Mouse (Mus musculus): Measurements from ENCODE around the gene Dnase1l3.
A peak's percentile ranks its signal among the peaks of the same experiment; 100 is the strongest.
"Not testable (repeated sequence)": the region's sequence is repeated elsewhere in the genome, so short reads cannot be mapped to it uniquely, and the experiment has no call there.

Gene Dnase1l3

DNA sequence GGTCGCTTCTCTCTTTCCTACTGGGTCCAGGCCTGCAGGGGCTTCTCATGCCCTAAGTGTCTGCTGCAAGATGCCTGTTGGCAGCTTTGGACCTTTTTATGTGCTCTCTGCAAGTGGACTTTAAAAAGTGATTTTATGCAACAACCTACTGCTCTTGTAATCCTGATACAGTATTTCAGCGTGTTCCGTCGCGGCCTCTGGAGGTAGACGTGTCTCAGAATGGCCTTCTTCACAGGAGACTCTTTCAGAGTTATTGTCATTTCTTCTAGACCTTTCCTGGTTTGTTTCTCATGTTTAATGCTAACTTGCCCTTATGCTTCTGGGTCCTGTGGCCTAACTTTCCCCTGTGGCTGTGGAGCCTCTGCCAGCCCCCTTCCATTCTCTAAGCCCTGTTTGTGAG, 21.4 kb upstream of the Dnase1l3 start:
- DNase-seq (ENCODE audit: low spot score in 2 of 2), result no peak

DNA sequence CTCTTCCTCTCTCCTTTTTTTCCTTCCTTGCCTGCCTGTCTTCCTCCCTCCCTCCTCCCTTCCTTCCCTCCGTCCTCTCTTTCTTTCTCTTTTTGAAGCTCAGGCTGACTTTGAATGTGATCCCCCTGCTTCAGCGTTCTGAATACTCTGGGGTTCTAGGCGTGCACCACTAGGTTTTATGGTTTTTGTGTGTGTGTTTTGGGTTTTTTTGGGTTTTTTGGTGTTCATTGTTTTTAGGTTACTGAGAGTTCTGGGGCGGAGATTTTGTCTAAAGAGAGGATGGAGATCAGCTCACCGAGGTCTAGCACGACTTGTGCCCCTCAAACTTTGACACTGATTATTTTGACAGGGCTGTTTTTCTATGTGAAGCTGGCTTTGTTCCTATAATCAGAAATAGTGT, 17.6 kb upstream of the Dnase1l3 start:
- no peak for DNase-seq (ENCODE audit: low spot score in 2 of 2)

DNA sequence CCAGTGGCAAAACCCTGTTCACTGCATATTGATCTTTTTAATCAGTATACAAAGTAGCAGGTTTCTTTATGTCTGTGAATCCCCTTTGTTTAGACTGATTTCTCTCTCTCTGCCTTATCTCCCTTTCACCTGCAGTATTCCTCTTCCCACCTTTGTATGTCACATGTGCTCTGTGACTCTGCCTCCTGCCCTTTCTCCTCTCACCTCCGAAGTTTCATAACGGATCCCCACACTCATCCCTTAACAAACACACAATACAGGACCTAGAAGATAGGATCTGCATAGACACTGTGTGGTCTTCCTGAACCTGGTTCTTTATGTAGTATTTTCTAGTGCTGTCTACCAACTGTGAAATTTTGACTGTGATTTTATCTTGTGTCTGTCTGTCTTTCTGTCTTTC, 16.9 kb upstream of the Dnase1l3 start:
- DNase-seq (ENCODE audit: low spot score in 2 of 2), result no peak

DNA sequence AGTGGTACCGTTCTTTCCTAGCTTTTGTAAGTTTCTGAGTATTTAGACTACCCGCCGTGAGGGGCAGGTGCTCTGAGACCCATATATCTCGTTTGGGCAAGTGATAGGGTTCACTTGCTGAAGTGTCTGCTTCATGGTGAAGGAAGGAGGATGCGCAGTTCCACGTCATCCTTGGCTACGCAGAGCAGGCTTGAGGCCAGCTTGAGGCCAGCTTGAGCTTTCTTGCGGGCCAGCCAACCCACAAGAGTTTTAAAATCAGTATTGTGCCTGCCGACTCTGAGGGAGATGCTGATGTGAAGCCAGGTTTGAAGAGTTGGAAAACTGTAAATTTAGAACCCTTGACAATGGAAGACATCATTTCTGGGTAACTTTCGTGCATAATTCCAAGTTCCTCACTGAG, 13.6 kb upstream of the Dnase1l3 start:
- DNase-seq (ENCODE audit: low spot score in 2 of 2), result no peak

DNA sequence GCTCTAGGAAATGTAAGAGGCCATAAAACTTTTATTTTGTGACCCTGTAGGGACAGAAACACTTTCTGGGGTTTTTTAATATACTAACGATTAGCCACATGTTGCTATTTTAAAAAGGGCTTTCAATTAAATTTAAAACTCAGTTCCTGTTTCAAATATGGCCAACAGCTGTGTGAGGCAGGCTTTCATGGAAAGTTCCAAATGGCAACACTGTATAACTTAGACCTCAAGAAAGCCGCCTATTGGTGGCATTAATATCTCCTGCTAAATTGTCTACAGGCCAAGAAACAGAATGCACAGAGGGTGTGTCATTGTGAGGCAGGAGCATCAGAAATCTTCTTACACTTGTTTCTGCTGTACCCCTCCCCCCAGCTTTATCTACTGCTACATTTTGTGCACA, 13.1 kb upstream of the Dnase1l3 start:
- DNase-seq (ENCODE audit: low spot score in 2 of 2), result no peak

DNA sequence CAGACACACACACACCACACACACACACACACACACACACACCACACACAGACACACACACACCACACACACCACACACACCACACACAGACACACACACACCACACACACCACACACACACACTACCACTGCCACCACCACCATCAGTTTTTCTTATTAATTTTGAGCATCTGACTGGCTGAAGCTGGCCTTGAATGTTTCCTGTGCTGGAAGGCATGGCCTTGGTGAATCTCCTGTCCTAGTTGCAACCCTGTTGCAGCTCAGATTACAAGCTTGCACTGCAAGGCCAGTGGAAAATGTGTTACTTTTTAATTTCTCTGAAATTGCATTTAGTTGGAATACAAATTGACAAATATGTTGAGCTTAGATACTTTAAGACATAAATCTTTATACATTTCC, 12.7 kb upstream of the Dnase1l3 start:
- no peak for DNase-seq (ENCODE audit: low spot score in 2 of 2)

DNA sequence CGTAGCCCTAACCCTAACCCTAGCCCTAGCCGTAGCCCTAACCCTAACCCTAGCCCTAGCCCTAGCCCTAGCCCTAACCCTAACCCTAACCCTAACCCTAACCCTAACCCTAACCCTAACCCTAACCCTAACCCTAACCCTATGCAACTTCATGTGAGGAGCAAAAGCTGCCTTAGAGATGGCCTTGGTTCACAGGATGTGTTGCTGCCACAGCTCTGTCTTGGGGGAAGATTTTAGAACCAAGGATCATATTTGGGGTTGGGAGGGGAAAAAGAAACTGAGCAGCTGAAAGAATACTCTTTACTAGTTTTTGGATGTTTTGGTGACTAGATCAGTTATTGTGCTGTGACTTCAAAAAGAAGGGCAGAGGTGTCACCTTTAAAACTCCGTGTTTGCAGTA, 11.7 kb upstream of the Dnase1l3 start:
- not testable (repeated sequence) for DNase-seq (ENCODE audit: low spot score in 2 of 2)

DNA sequence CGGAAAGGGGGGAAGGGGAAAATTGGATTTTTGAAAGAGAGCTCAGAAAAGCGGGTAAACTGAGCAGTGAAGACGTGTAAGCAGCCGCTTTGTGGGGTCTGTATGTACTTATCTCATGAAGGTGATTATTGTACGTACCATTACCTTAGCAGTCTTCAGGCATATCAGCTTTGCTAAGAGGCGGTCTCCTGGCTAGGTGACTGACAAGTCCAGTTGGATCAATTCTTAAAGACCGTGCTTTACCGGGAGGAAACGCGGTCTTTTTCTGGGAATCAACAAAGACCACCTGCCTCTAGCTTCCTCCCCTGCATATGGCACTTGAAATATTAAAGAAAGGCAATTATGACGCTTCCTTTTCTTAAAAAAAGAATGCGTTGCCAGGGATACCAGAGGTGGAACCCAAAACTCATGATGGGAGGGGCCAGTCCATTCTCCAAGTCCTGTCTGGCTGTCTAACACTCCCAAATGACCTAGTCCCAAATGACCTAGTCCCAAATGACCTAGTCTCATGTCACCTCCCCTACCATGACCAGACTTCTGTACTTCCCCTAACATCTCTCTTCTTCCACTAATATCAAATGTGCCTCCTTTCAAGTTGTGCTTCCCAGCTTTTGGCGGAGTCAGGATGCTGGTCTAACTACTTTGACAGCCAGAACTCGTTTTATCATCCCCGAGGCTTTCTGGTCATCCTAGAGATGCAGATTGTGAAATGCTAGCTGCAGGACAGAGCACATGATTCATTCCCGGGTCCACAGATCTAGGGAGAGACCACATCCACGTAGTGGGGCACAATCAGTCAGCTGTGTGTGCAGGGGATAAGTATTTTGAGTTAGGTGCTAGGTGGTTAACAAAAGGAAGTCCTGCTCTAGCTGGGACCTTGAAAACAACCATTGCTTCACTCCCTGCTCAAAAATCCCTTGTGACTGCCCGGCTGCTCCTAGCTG, 9.6 kb upstream of the Dnase1l3 start:
- no peak for DNase-seq (ENCODE audit: low spot score in 2 of 2)

DNA sequence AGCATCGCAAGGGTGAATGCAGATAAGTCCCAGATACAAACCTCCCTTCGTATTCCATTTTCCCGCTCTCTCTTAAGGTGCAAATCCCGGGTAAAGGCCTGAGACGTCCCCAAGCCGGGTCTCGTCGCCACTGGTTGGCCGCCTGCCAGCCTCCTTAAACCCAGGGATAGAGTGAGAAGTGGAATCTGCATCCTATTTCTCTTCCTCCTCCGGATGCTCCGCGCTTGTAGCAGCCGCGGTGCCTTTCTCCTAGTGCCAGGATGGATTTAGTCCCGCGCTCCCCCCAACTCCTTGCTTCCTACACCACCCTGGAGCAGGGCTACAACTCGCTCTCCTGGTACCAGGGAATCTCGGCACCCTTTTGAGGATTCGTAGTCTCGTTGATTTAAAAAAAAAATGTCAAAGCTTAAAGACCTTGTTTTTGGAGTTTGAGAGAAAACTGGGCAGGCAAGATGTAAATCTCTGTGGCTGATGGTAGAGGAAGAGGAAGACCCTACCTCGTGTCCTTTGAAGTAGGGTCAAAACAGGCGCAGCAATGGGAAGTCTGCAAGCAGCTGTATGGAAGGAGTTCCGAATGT, 8.8 kb upstream of the Dnase1l3 start:
- DNase-seq (ENCODE audit: low spot score in 2 of 2), result no peak

DNA sequence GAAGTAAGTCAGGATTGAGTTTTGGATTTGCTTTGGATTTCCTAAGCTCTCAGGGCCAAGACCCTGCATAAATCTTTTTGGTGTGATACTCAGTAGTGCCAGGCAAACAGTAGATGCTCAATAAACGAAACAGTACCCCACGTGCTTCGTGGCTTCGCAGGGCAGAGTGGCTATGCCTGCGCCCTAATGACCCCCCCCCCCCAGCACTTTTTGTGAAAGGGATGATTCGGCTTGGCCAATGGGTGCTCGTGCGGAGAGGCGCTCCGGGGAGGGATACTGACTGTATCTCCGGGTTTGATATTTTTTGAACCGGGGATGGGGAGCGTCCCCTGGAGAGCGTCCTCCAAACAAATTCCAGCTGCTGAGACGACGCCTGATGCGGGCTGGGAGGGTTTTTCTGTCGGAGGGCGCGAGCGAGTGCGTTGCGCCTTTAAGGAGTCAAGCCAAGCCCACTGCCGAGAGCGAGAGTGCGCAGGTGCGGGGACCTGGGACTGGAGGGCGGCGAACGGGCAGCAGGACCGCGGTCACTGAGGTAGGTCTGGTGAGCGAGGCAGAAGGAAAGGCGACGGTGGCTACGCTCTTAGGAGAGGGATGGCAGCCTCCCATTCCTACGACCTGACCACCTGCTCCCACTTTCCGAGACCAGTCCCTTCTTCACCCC, 8.2 kb upstream of the Dnase1l3 start, which contains the start of gene Abhd6:
Gene Abhd6 (plus strand): TSS at position 471 of the 661 bp plus-strand sequence.
- DNase-seq (ENCODE audit: low spot score in 2 of 2), result peak; percentile 61 to 83

DNA sequence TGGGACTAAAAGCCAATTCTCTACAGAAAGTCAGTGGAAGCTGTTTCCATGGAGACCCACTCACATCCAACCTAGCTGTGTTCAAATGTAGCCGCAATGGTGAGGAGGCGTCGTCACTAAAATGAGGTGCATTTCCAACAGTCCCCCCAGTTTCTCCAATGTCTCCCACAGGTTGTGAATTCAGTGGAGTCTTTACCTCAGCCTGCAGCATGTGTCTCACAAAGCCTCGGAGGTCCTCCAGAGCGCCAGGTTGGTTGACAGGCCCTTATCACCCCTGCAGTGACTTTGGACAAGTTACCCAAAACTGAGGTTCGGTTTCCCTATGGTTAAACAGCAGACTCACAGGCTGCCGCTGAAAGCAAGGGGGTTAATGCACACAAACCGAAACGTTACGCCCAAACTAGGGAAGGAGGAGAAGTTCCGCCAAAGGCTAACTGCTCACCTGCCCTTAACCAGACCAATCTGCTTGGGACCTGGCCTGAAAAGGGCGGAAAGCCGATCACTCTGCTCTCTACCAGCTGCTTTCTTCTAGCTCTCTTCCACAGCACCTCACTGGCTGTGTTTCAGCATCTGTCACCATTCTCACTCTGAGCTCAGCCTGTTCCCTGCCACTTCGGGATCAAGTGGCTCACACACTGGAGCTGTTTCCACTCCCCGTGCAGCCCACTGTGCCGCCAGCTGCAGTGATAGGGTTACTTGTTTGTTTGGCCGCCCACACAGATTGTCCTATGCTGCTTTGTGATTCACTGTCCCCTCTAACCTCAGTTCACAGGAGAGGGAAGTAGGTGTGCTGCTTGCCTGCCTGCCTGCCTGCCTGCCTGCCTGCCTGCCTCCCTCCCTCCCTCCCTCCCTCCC, 6.7 kb upstream of the Dnase1l3 start:
- no peak for DNase-seq (ENCODE audit: low spot score in 2 of 2)

DNA sequence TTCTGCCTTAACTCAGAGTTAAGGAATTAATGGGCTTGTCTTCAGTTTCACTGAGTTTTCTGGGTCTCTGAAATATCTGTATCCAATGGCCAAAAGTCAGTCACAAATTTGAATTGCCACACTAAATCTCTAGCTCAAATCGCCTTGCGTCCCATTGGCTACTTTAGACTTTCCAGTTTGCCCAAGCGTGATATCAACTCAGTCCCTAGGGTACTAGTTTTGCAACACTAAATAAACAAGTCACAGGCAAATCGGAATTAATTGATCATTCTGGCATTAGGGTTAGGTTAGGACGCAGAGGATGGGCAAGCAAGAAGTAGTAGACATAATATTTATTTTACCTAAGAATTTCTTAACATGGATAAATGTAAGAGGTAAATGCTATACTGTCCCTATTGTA, 5.9 kb upstream of the Dnase1l3 start:
- DNase-seq (ENCODE audit: low spot score in 2 of 2), result no peak

DNA sequence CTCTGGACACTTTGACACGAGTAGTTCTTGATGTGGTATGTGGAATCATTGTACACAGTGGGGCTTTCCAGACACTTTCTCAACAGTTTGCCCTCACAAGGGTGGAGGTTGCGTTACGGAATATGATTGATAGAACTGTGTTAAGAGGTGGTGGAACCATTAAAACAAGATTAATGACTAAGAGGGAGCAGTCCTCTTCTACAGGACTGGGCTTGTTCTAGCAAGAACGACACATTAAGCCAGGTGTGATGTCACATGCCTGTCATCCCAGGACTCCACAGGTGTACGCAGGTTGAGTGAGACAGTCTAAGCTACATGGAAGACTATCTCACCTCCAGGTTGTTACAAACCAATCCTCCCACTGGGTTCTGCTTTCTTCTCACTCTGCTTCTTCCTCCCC, 5.1 kb upstream of the Dnase1l3 start:
- DNase-seq (ENCODE audit: low spot score in 2 of 2), result no peak

DNA sequence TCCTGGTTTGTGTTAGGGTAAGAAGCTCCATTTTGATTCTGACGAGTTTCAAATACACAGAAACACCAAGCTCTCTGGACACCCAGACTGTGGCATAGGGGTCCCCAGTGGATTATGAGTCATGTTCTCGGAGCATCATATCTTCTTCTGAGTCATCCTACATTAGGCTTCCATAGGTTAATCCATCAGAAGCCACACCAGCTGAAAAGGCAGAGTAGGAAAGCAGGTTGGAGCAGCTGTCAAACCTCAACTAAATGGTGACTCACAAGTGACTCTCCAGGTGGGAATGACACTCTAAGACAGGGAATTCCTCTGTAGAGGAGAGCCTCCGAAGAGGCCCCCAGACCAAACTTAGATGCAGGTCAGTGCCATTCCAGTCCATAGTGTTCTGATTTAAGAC, 4.7 kb upstream of the Dnase1l3 start:
- DNase-seq (ENCODE audit: low spot score in 2 of 2), result no peak

DNA sequence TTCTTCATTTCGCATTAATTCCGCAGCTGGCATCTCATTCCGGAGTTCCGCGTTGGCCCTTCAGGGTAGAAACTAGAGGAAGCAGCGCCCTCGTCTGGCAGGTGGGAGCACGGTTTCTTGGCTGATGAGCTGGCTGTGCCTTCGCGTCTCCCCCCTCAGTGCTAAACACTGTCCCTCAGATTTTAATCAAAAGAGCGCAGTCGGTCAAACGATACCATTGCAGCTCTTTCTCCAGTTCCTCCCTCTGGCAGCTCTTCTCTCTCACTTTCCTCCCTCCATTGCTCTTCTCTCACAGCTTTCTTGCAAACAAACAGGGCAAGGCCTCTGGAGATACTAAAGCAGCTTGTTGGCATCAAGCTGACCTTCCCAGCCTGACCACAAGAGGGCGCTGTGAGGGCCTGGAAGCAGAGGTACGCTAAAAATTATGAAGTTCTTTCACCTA, 2.9 kb upstream of the Dnase1l3 start:
- DNase-seq (ENCODE audit: low spot score in 2 of 2), result peak; percentile 83 to 94

DNA sequence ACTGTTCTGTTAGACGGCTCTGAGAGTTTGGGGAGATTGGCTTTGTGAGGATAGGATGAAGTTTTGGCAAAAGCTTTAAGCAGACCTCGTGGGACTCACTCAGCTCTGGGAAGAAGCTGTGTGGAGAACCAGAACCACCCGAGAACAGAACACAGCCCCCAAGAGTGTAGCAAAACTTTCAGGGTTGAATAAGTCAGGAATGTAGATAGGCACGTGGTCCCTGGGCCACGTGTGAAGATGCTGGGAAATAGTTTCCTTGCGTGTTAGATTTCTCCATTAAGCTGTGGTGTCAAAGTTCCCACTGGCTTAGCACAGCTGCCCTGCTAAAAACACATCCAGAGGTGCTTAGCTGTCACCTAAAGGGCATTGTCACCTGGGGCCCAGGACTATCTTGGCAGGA, 2.2 kb downstream of the Dnase1l3 start:
- no peak for DNase-seq (ENCODE audit: low spot score in 2 of 2)

DNA sequence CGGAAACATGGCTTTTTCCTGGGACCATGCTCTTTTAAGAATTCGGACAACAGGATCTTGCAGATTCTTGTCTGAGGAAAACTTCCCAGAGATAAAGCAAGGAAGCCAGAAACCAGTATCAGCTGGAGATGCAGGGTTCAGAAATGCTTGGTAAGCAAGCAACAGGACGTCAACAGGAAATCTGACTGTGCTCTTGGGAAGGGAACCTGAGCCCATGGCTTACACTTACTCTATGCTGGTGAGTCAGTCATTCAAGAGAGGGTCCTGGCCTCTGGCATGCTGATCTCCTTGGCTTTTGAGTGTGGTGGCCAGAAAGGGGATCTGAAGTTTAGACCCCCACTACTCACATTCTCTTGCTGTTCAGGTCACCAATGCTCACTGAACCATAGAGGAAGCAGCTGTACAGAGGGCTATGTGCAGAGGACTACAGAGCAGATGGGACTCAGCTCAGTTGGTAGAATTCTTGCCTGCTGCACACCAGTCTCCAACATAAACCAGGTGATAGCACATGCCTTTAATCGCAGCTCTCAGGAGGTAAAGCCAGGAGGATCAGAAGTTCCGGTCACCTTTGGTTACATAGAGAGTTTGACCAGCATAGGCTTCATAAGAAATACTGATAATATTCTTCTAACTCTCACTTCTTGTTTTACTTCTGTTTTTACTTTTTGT, 3.1 kb downstream of the Dnase1l3 start:
- no peak for DNase-seq (ENCODE audit: low spot score in 2 of 2)

DNA sequence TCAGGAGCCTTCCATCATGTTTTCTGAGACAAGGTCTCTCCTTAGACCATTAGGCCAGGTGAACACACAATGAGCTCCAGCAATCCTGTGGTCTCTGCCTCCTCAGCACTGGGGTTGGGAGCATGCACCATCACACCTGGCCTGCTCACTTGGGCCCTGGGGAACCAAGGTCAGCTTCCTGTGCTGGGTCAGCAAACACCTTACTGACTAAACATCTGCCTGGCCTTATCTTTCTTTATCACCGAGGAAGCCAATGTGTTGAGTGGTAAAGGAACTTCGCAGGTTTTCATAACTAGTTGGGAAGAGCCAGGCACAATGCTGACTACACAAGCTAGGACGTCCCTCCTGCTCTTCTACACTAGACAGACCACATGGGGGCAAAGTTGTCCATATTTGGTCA, 4.4 kb downstream of the Dnase1l3 start:
- DNase-seq (ENCODE audit: low spot score in 2 of 2), result no peak

DNA sequence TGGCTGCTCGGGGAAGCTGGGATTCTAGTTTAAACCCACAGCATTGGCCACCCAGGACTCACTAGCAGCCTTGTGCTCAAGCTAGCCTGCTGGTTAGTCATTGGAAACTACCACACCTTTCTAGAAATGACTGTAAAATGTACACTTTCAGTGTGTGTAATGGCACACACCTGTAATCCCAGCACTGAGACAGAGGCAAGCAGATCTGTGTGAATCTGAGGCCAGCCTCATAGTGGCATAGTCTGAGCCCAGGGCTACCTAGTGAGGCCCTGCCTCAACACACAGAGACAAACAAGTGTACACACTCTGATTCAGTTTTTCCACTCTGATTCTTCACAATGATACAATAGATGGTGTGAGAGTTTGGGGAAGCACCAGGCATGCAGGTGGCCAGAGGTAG, 5.0 kb downstream of the Dnase1l3 start:
- no peak for DNase-seq (ENCODE audit: low spot score in 2 of 2)

DNA sequence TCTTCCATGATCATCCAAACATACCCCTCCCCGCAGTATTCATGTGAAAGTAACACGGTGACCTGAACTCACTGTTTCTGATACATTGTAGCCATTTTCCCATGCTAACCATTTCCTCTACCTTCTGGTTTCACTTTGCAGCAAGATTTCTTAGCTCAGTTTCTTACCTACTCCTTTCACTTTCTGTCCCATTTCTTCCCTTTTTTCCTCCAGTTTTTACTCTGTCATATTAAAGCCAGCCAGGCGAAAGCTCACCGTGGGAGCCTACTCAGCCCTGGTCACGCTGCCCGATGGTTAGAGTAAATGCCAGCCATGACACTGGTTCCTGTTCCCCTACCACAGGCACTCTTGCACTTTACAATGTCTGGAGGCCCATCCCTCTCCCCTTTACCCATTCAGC, 7.5 kb downstream of the Dnase1l3 start:
- no peak for DNase-seq (ENCODE audit: low spot score in 2 of 2)

DNA sequence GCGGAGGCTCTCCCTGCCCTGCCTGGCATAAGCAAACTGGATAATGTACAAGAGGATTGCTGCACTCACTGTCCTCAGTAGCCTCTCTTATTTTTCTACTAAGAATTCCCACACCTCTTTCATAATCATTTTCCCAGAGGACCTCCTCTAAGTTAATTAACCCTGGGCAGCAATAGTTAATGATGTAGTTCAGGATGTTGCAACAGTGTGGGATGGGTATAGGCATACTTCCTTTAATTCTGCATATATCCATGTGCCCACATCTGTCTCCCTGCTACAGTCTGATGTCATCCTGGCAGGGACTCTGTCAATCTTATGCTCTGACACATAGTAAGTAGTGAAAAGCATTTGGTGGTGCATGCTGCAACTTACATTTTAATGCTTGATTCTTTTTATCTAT, 13.1 kb downstream of the Dnase1l3 start:
- DNase-seq (ENCODE audit: low spot score in 2 of 2), result no peak
